Mouse (Mus musculus) kidney, postnatal 0 days (tissue): Measurements from ENCODE around the gene Shroom3. TPM values are rescaled to one million over a fixed set of nuclear protein-coding genes. Genes with fewer than 3 reads are reported as not detected.

Experiments
- ATAC-seq: fragments of 200-750 bp; cut with Nextera tagmentation; replicated peaks from 2 replicates; pipeline ENCODE4 v1.8.0; 2017; ENCODE audit warnings: low read depth, moderate number of reproducible peaks, moderate TSS enrichment, moderate library complexity; ENCODE audit not compliant: low FRiP score
- DNase-seq: peaks from one replicate; pipeline ENCODE4 v3.0.0-alpha.2; 2016; ENCODE audit warnings: low spot score
- H3K27ac ChIP-seq: fragments of 300-500 bp; sonication (generic); 2 replicates; pipeline ENCODE4 v1.5.1; 2014; ENCODE audit warnings: mild to moderate bottlenecking
- H3K27me3 ChIP-seq: fragments of 300-500 bp; sonication (generic); 2 replicates; pipeline ENCODE4 v1.6.1; 2014; ENCODE audit warnings: low read length, mixed read lengths; ENCODE audit not compliant: insufficient read depth
- H3K36me3 ChIP-seq: fragments of 300-500 bp; sonication (generic); 2 replicates; pipeline ENCODE4 v1.6.1; 2014; ENCODE audit warnings: low read length, mixed read lengths; ENCODE audit not compliant: insufficient read depth
- H3K4me1 ChIP-seq: fragments of 300-500 bp; sonication (generic); replicated peaks from 2 replicates; pipeline ENCODE4 v1.6.1; 2014; ENCODE audit warnings: antibody characterized with exemption, low read length, mixed read lengths; ENCODE audit not compliant: insufficient read depth
- H3K4me2 ChIP-seq: fragments of 300-500 bp; sonication (generic); 2 replicates; pipeline ENCODE4 v1.6.1; 2014; ENCODE audit warnings: mild to moderate bottlenecking, low read length, moderate library complexity, mixed read lengths
- H3K4me3 ChIP-seq: fragments of 300-500 bp; sonication (generic); replicated peaks from 2 replicates; pipeline ENCODE4 v1.5.1; 2014; ENCODE audit warnings: low read depth, low read length
- H3K9ac ChIP-seq: fragments of 300-500 bp; sonication (generic); 2 replicates; pipeline ENCODE4 v1.6.1; 2014; ENCODE audit warnings: low read depth, low read length
- H3K9me3 ChIP-seq: fragments of 300-500 bp; sonication (generic); replicated peaks from 2 replicates; pipeline ENCODE4 v1.6.1; 2016; ENCODE audit warnings: low read length, inconsistent platforms, mixed read lengths
- CTCF ChIP-seq: IDR thresholded peaks from 2 replicates; pipeline ENCODE4 v1.5.1; 2016; ENCODE audit warnings: antibody characterized with exemption, low read depth, mild to moderate bottlenecking, moderate library complexity
- WGBS: fragments of 180-500 bp; shearing (Covaris S2); extraction: QIAGEN DNeasy Blood & Tissue Kit; methylation state at CpG from one replicate; pipeline ENCODE4 v1.1.7; 2014; 5-methylcytosine and 5-hydroxymethylcytosine counted together
- polyA plus RNA-seq: library from polyadenylated mRNA; unstranded; fragments of >200 nt; fragmentation: Nextera tagmentation; extraction: Ambion mirVana; gene quantifications from 2 replicates; pipeline ENCODE4 v1.2.1, GENCODE M21; 2015

Shroom3 gene
- polyA plus RNA-seq, 1 experiment from 2014 or later = 6.7 TPM

DNA sequence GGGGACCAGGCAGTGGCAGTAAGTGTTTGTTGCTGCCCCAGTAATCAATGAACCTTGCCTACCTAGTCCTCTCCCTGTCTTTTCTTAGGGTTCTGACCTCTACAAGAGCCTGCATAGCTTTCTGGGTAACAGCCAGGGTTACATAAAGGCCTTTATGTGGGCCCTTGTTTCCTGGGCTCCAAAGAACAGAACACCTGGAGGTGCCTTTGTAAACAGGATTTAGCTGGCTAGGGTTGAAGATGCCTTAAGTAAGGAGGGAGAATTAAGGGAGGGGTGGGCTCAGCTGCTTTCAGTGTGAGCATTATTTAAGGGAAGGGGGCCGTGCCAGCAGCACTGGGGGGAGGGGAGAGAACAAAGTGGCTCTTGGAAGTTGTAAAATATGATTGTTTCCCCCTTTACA is 210.5 kb downstream of the Shroom3 start:
- Histone ChIP-seq H3K4me1 (no peaks in the 10 kb centered on the region), H3K9me3 (no peaks in the 10 kb centered on the region), H3K27me3 (no peaks in the 10 kb centered on the region), H3K4me2 (no peak overlapping the region), H3K36me3 (no peaks in the 10 kb centered on the region), H3K27ac (no peak overlapping the region), H3K4me3 (no peak overlapping the region), H3K9ac (no peak overlapping the region)
- DNase-seq = no peak
- no peak for TF ChIP-seq CTCF
- 18% methylated on average over 1 of the region's 1 CpGs for WGBS
- ATAC-seq = no peak

GRCm38 (mm10) chr5:92895877-92896276 is 212.6 kb downstream of the Shroom3 start:
- peaks cover 4% of the 10 kb centered on the region; the same call in 1 of the 2 replicates for H3K4me1 ChIP-seq
- no peaks in the 10 kb centered on the region for H3K9me3 ChIP-seq
- no peak for TF ChIP-seq CTCF
- no peak overlapping the region for H3K4me2 ChIP-seq
- no peak for DNase-seq
- no peaks in the 10 kb centered on the region for H3K27me3 ChIP-seq
- no peak overlapping the region for H3K4me3 ChIP-seq
- H3K27ac ChIP-seq = no peak overlapping the region
- 78% methylated on average over 8 of the region's 8 CpGs for WGBS
- H3K9ac ChIP-seq = no peak overlapping the region
- no peaks in the 10 kb centered on the region for H3K36me3 ChIP-seq
- no peak for ATAC-seq

- no peak overlapping the region for H3K27ac ChIP-seq
- H3K9me3 ChIP-seq = no peaks in the 10 kb centered on the region
- no peak overlapping the region for H3K4me2 ChIP-seq
- no peak overlapping the region for H3K9ac ChIP-seq
- ATAC-seq = no peak
- H3K4me3 ChIP-seq = no peak overlapping the region
- H3K4me1 ChIP-seq = peaks cover 4% of the 10 kb centered on the region; the same call in 1 of the 2 replicates
- no peaks in the 10 kb centered on the region for H3K36me3 ChIP-seq
- 76% methylated on average over 1 of the region's 1 CpGs for WGBS
- no peak for TF ChIP-seq CTCF
- H3K27me3 ChIP-seq = no peaks in the 10 kb centered on the region
- DNase-seq = no peak
Measured at GRCm38 (mm10) chr5:92896725-92897280, 213.6 kb downstream of the Shroom3 start.

DNA sequence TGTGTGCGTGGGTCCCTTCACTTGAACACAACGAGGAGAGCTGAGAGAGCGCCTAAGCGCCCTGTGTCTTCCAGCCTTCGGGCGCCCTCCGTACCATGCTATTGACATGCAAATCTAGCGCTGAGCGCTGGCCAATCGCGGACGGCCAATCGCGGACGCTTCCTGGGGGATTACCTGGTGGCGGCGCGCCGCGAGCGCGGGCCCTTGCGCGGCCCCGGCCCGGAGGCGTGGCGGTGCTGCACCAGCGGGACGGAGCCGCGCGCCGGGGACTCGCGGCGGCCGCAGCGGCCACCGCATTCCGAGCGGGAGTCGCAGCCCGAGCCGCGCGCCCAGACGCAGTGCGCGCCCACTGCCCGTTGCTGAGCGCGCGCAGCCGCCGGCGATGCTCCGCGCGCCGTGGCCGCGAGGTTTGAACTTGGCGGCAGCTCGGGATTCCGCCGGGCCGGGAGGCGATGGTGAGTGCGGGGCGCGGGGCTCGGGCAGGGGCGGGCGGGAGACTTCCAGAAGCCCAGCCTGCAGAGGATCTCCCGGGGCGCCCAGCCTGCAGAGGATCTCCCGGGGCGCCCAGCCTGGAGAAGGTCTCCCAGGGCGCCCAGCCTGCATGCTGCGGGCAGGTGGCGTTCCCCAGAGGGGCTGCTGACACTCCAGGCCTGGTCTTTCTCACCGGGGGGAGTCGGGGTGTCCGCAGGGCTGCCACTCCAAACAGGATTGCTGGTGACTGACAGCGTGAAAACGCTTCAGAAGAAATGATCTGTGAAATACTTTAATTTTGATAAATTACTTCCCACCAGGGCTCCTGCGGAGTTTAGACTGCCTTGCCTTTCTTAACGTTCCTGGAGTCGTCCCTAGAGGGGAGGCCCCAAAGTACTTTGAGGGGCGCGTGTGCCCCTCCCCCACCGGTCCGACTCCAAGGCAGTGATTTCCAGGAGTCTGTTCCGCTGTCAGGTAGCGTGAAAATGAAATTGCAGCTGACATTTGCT is 214.8 kb downstream of the Shroom3 start:
- Histone ChIP-seq H3K4me2 (peak overlapping the region; percentile 96), H3K9ac (peak overlapping the region; percentile 87), H3K27me3 (no peaks in the 10 kb centered on the region), H3K36me3 (no peaks in the 10 kb centered on the region), H3K27ac (peak overlapping the region; percentile 76), H3K4me1 (peaks cover 4% of the 10 kb centered on the region; the same call in 1 of the 2 replicates), H3K9me3 (no peaks in the 10 kb centered on the region), H3K4me3 (peak overlapping the region; percentile 79)
- DNase-seq (peak; percentile 93), ATAC-seq (peak; percentile 91)
- no peak for TF ChIP-seq CTCF
- under 1% methylated on average over 93 of the region's 96 CpGs for WGBS

DNA sequence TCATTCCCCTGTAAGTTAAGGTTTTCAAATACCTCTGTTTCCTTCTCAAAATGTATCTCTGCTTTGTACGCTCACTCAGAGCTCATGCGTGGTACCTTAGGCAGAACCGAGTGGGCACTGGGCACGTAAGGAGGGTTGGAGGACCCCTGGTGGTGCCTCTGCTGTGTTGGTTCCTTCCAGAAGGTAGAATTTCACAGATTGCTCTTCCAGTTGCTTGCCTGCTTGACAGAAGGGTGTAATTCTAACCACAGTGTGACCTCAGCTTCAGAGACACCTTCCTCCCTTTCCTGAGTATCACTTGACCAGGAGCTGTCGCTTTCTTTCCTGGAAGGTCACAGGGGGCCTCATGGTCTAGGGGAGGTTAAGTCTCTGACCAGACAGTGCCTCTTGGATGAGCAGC is 217.2 kb downstream of the Shroom3 start:
- WGBS = 35% methylated on average over 5 of the region's 5 CpGs
- ATAC-seq (peak; percentile 41), DNase-seq (peak; percentile 90)
- H3K4me1 ChIP-seq = peaks cover 10% of the 10 kb centered on the region
- no peak overlapping the region for H3K9ac ChIP-seq
- H3K4me3 ChIP-seq = no peak overlapping the region
- H3K4me2 ChIP-seq = 0 out of 2 replicates have a peak overlapping the region, but pooled peaks have one; percentile 96
- no peaks in the 10 kb centered on the region for H3K9me3 ChIP-seq
- H3K27me3 ChIP-seq = no peaks in the 10 kb centered on the region
- peak overlapping the region; percentile 31 for H3K27ac ChIP-seq
- peak; percentile 60 for TF ChIP-seq CTCF
- H3K36me3 ChIP-seq = no peaks in the 10 kb centered on the region

DNA sequence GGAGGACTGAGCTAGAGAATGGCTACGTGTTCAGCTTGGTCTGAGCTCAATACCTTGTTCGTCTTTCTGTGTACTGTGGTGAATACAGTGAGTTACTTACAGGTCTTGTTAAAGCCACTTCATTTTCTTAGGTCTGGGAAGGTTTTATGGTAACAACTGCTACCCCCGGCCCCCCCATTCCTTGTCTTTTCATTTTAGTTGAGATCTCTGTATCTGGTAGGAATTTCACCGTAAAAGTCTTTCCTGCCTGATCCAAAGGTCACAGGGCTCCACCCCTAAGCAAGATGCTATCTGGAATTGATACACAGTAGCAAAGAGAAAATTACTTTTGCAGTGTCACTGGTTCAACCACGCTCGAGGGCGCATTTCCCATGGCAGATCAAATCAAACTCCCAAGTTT is 218.6 kb downstream of the Shroom3 start:
- H3K36me3 ChIP-seq = no peaks in the 10 kb centered on the region
- no peak overlapping the region for H3K4me3 ChIP-seq
- no peak overlapping the region for H3K27ac ChIP-seq
- whole genome bisulfite sequencing = 34% methylated on average over 7 of the region's 7 CpGs
- no peaks in the 10 kb centered on the region for H3K27me3 ChIP-seq
- no peaks in the 10 kb centered on the region for H3K9me3 ChIP-seq
- no peak overlapping the region for H3K4me2 ChIP-seq
- H3K4me1 ChIP-seq = peaks cover 13% of the 10 kb centered on the region
- DNase-seq = no peak
- TF ChIP-seq CTCF = no peak
- H3K9ac ChIP-seq = no peak overlapping the region
- ATAC-seq = no peak
